Mouse (Mus musculus): Measurements from ENCODE around the gene Zfp597. TPM values are rescaled to one million over a fixed set of nuclear protein-coding genes. Genes with fewer than 3 reads are reported as not detected.
A peak's percentile ranks its signal among the peaks of the same experiment; 100 is the strongest.
"Not testable (repeated sequence)": the region's sequence is repeated elsewhere in the genome, so short reads cannot be mapped to it uniquely, and the experiment has no call there.

The Zfp597 gene
- polyA plus RNA-seq, 1 experiment from 2014 or later = 18.5 TPM

DNA sequence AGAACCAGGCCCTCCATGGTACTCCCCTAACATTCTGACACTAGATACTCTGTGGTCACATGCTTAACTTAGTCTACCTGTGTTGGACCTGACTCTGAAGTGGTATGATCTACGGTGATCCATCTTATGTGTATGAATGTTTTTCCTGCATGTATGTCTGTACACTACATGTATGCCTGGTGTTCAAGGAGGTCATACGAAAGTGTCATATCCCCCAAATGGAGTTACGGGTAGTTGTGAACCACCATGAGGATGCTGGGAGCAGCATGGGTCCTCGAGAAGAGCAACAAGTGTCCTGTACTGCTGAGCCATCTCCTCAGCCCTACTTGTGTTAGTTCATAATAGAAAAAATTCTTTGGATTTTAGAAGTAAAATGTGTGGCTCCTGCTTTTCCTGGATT is 8.0 kb downstream of the Zfp597 start:
- ATAC-seq (ENCODE audit: low FRiP score, low TSS enrichment) (no peak), DNase-seq (no peak)
- WGBS = 95% methylated on average over 4 of the region's 4 CpGs
- H3K9ac ChIP-seq (replicated peaks; ENCODE audit: low read length) = no peak overlapping the region
- H3K9me3 ChIP-seq (ENCODE audit: control insufficient read depth, low read length) = no peaks in the 10 kb centered on the region
- H3K4me1 ChIP-seq (ENCODE audit: control insufficient read depth, insufficient read depth, low read length) = peaks cover 13% of the 10 kb centered on the region
- H3K4me2 ChIP-seq (ENCODE audit: low read length) = no peak overlapping the region
- no peak overlapping the region for H3K27ac ChIP-seq (replicated peaks; ENCODE audit: low read depth, low read length)
- H3K4me3 ChIP-seq (replicated peaks; ENCODE audit: low read depth, low read length) = no peak overlapping the region
- no peaks in the 10 kb centered on the region; the same call in 1 of the 2 replicates for H3K36me3 ChIP-seq (ENCODE audit: control insufficient read depth, insufficient read depth, low read length)
- H3K27me3 ChIP-seq (ENCODE audit: control insufficient read depth, insufficient read depth, low read length) = no peaks in the 10 kb centered on the region

- Histone ChIP-seq H3K4me2 (ENCODE audit: low read length) (peak within 1 kb of the TSS; percentile 93), H3K4me1 (ENCODE audit: control insufficient read depth, insufficient read depth, low read length) (peaks cover 13% of the 10 kb centered on the region), H3K36me3 (ENCODE audit: control insufficient read depth, insufficient read depth, low read length) (peaks cover 19% of the 10 kb centered on the region), H3K27me3 (ENCODE audit: control insufficient read depth, insufficient read depth, low read length) (no peaks in the 10 kb centered on the region), H3K9me3 (ENCODE audit: control insufficient read depth, low read length) (no peaks in the 10 kb centered on the region), H3K27ac (replicated peaks; ENCODE audit: low read depth, low read length) (peak within 1 kb of the TSS; percentile 58; the same call in 1 of the 2 replicates), H3K9ac (replicated peaks; ENCODE audit: low read length) (peak within 1 kb of the TSS; percentile 63), H3K4me3 (replicated peaks; ENCODE audit: low read depth, low read length) (peak within 1 kb of the TSS; percentile 57)
- 4% methylated on average over 47 of the region's 47 CpGs for WGBS
- peak; percentile 93 for DNase-seq
- peak; percentile 98 for ATAC-seq (ENCODE audit: low FRiP score, low TSS enrichment)
These were observed 11.9 kb downstream of the Zfp597 start, which contains the start of gene Naa60 for GRCm38 (mm10) chr16:3872216-3873047. Naa60 (plus strand) TSS chr16:3872375.

DNA sequence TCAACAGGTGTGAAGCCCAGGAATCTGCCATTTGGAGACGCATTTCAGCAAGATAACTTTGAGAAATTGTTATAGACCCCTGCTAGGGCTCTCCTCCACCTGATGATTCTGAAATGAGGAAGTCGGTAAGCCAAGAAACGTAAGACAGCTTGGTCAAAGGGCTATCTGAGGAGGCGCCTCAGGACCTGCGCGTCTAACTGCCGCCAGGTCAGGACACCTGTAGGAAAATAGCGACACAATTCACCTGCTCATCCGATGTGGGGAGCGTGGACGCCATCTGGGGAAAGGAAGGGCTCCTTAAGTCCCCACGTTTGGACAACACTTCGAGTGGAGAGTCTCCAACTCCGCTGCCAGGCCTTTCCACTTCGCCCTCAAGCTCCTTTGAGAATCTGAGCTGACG is 12.5 kb downstream of the Zfp597 start:
- DNase-seq (no peak), ATAC-seq (ENCODE audit: low FRiP score, low TSS enrichment) (peak; percentile 32)
- H3K4me1 ChIP-seq (ENCODE audit: control insufficient read depth, insufficient read depth, low read length) = peaks cover 13% of the 10 kb centered on the region
- H3K27ac ChIP-seq (replicated peaks; ENCODE audit: low read depth, low read length) = no peak overlapping the region
- no peaks in the 10 kb centered on the region for H3K27me3 ChIP-seq (ENCODE audit: control insufficient read depth, insufficient read depth, low read length)
- H3K9me3 ChIP-seq (ENCODE audit: control insufficient read depth, low read length) = no peaks in the 10 kb centered on the region
- H3K4me3 ChIP-seq (replicated peaks; ENCODE audit: low read depth, low read length) = peak overlapping the region; percentile 57
- peak overlapping the region; percentile 63 for H3K9ac ChIP-seq (replicated peaks; ENCODE audit: low read length)
- peak overlapping the region; percentile 93 for H3K4me2 ChIP-seq (ENCODE audit: low read length)
- H3K36me3 ChIP-seq (ENCODE audit: control insufficient read depth, insufficient read depth, low read length) = peaks cover 19% of the 10 kb centered on the region
- WGBS = 2% methylated on average over 16 of the region's 16 CpGs

DNA sequence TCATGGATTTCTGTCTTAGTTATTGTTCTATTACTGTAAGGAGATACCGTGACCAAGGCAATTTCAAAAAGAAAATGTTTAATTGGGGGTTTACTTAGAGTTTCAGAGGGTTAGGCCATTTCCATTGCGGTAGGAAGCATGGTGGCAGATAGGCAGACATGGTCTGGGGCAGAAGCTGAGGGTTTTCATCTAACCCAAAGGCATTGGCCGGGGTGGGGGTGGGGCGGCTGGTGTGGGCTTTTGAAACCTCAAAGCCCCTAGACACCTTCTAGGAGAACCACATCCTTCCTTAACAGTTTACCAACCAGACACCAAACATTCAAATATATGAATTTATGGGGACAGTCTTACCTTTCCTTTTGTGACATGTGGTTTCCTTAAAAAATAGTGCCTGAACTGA is 25.1 kb downstream of the Zfp597 start:
- no peak overlapping the region for H3K9ac ChIP-seq (replicated peaks; ENCODE audit: low read length)
- 96% methylated on average over 4 of the region's 4 CpGs for WGBS

DNA sequence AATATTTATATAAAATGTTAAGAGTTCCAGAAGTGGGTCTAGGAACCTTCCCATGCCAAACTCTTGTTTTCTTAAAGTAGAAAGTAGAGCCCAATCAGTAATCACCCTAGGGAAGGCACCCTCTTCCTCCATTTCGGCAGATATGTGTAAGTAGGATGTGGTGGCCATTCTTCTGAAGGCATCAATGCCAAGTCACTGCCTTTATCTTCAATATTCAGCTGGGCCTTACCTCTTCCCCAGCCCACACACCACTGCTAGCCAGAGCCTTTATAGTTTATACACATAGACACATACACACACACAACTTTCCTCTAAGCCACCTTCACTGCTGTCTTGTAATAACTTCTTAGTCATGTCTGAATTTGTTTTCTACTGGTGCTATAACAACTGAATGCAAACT is 28.6 kb downstream of the Zfp597 start:
- 0 out of 2 replicates have a peak, but pooled peaks cover 2% of the 10 kb centered on the region for H3K4me1 ChIP-seq (ENCODE audit: control insufficient read depth, insufficient read depth, low read length)
- no peaks in the 10 kb centered on the region for H3K27me3 ChIP-seq (ENCODE audit: control insufficient read depth, insufficient read depth, low read length)
- H3K9ac ChIP-seq (replicated peaks; ENCODE audit: low read length) = no peak overlapping the region
- ATAC-seq (ENCODE audit: low FRiP score, low TSS enrichment) = no peak
- no peak overlapping the region for H3K4me3 ChIP-seq (replicated peaks; ENCODE audit: low read depth, low read length)
- no peak for DNase-seq
- no peak overlapping the region for H3K4me2 ChIP-seq (ENCODE audit: low read length)
- H3K36me3 ChIP-seq (ENCODE audit: control insufficient read depth, insufficient read depth, low read length) = peaks cover 6% of the 10 kb centered on the region
- WGBS = 94% methylated on average over 1 of the region's 1 CpGs
- H3K9me3 ChIP-seq (ENCODE audit: control insufficient read depth, low read length) = no peaks in the 10 kb centered on the region
- no peak overlapping the region for H3K27ac ChIP-seq (replicated peaks; ENCODE audit: low read depth, low read length)

More for the DNA sequence above, 25.1 kb downstream of the Zfp597 start:
- Histone ChIP-seq H3K4me3 (replicated peaks; ENCODE audit: low read depth, low read length) (no peak overlapping the region), H3K27ac (replicated peaks; ENCODE audit: low read depth, low read length) (no peak overlapping the region), H3K4me1 (ENCODE audit: control insufficient read depth, insufficient read depth, low read length) (no peaks in the 10 kb centered on the region), H3K27me3 (ENCODE audit: control insufficient read depth, insufficient read depth, low read length) (no peaks in the 10 kb centered on the region), H3K9me3 (ENCODE audit: control insufficient read depth, low read length) (no peaks in the 10 kb centered on the region), H3K36me3 (ENCODE audit: control insufficient read depth, insufficient read depth, low read length) (peaks cover 27% of the 10 kb centered on the region), H3K4me2 (ENCODE audit: low read length) (no peak overlapping the region)
- ATAC-seq (ENCODE audit: low FRiP score, low TSS enrichment) = no peak
- DNase-seq = no peak

DNA sequence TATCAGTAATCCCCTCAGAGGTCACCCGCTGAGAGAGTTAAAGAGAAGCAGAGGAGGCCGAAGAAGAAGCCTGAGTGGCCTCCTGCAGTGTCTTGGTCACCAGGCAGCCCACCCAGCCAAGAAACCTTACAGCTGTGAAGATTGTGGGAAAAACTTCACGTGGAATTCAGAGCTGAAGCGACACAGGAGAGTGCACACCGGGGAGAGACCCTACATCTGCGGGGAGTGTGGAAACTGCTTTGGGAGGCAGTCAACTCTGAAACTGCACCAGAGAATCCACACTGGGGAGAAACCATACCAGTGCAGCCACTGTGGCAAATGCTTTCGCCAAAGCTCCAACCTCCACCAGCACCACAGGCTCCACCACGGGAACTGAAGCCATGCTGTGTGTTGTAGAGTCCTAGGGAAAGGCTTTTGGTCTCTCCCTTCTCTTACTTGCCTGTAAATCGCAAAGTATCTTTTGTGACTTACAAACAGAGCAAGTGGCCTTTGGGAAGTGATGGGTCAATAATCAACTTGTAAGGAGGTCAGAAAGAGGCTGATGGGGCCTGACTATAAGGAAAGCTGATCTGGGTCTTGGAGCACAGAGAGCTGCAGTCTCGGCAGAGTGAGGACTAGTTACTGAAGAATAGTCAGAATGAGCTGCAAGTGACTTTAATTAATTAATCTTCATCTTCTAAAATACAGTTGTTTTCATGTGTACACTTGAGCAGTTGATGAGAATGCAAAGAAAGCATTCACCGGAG is 29.8 kb downstream of the Zfp597 start:
- Histone ChIP-seq H3K4me3 (replicated peaks; ENCODE audit: low read depth, low read length) (no peak overlapping the region), H3K27ac (replicated peaks; ENCODE audit: low read depth, low read length) (no peak overlapping the region), H3K4me1 (ENCODE audit: control insufficient read depth, insufficient read depth, low read length) (0 out of 2 replicates have a peak, but pooled peaks cover 2% of the 10 kb centered on the region), H3K27me3 (ENCODE audit: control insufficient read depth, insufficient read depth, low read length) (no peaks in the 10 kb centered on the region), H3K4me2 (ENCODE audit: low read length) (no peak overlapping the region), H3K9me3 (ENCODE audit: control insufficient read depth, low read length) (no peaks in the 10 kb centered on the region), H3K36me3 (ENCODE audit: control insufficient read depth, insufficient read depth, low read length) (no peaks in the 10 kb centered on the region), H3K9ac (replicated peaks; ENCODE audit: low read length) (no peak overlapping the region)
- no peak for DNase-seq
- no peak for ATAC-seq (ENCODE audit: low FRiP score, low TSS enrichment)
- 38% methylated on average over 11 of the region's 11 CpGs for WGBS

GRCm38 (mm10) chr16:3852586-3852985 is 31.8 kb downstream of the Zfp597 start:
- Histone ChIP-seq H3K36me3 (ENCODE audit: control insufficient read depth, insufficient read depth, low read length) (no peaks in the 10 kb centered on the region), H3K9me3 (ENCODE audit: control insufficient read depth, low read length) (no peaks in the 10 kb centered on the region), H3K4me1 (ENCODE audit: control insufficient read depth, insufficient read depth, low read length) (peaks cover 7% of the 10 kb centered on the region; the same call in 1 of the 2 replicates), H3K4me3 (replicated peaks; ENCODE audit: low read depth, low read length) (no peak overlapping the region), H3K27ac (replicated peaks; ENCODE audit: low read depth, low read length) (no peak overlapping the region), H3K9ac (replicated peaks; ENCODE audit: low read length) (no peak overlapping the region), H3K4me2 (ENCODE audit: low read length) (no peak overlapping the region), H3K27me3 (ENCODE audit: control insufficient read depth, insufficient read depth, low read length) (no peaks in the 10 kb centered on the region)
- no peak for ATAC-seq (ENCODE audit: low FRiP score, low TSS enrichment)
- WGBS = 31% methylated on average over 12 of the region's 12 CpGs
- DNase-seq = no peak

DNA sequence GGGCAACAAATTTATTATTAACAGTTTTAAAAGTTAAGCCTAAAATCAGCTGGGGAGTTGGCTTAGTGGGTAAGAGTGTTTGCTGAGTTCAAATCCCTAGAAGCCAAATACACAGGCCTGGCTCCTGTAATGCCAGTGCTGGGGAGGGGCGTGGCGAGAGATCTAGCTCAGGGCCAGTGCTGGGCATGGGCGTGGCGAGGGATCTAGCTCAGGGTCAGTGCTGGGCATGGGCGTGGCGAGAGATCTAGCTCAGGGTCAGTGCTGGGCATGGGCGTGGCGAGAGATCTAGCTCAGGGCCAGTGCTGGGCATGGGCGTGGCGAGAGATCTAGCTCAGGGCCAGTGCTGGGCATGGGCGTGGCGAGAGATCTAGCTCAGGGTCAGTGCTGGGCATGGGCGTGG is 33.1 kb downstream of the Zfp597 start:
- H3K9ac ChIP-seq (replicated peaks; ENCODE audit: low read length); H3K9me3 ChIP-seq (ENCODE audit: control insufficient read depth, low read length); H3K27me3 ChIP-seq (ENCODE audit: control insufficient read depth, insufficient read depth, low read length); ATAC-seq (ENCODE audit: low FRiP score, low TSS enrichment); H3K4me1 ChIP-seq (ENCODE audit: control insufficient read depth, insufficient read depth, low read length); H3K4me2 ChIP-seq (ENCODE audit: low read length); DNase-seq; H3K4me3 ChIP-seq (replicated peaks; ENCODE audit: low read depth, low read length); H3K36me3 ChIP-seq (ENCODE audit: control insufficient read depth, insufficient read depth, low read length); H3K27ac ChIP-seq (replicated peaks; ENCODE audit: low read depth, low read length): not testable (repeated sequence)
- 88% methylated on average over 13 of the region's 13 CpGs for WGBS

Measured in midbrain, embryonic 14.5 days (tissue).